Mouse (Mus musculus) MEL (cell line): ENCODE results near the gene Zfand3. TPM values are rescaled to one million over a fixed set of nuclear protein-coding genes. Genes with fewer than 3 reads are reported as not detected.

Experiments used
- DNase-seq: peaks from one replicate; pipeline ENCODE4 v3.0.0; 2011; ENCODE audit warnings: low read depth, low spot score
- H3K27ac ChIP-seq: 2 replicates; pipeline ENCODE4 v1.5.1; 2012; ENCODE audit warnings: low read depth, mild to moderate bottlenecking, control low read depth, low read length, moderate library complexity; ENCODE audit not compliant: control insufficient read depth
- H3K27me3 ChIP-seq, 2 experiments: fragments of 150-350 bp in 1 of 2; sonication (generic) in 1 of 2; 2 replicates each; pipeline ENCODE4 v1.6.1; 2012; ENCODE audit warnings: low read length in 2 of 2, mild to moderate bottlenecking in 2 of 2, improper control_type of control experiment in 1 of 2, moderate library complexity in 1 of 2; ENCODE audit not compliant: insufficient read depth in 2 of 2, control insufficient read depth in 1 of 2
- H3K36me3 ChIP-seq, 2 experiments: 2 replicates each; pipeline ENCODE4 v1.6.1; 2012 to 2014; ENCODE audit warnings: low read length in 2 of 2, improper control_type of control experiment in 1 of 2, inconsistent platforms in 1 of 2, mild to moderate bottlenecking in 1 of 2; ENCODE audit not compliant: insufficient read depth in 2 of 2, control insufficient read depth in 1 of 2
- H3K4me1 ChIP-seq, 2 experiments: fragments of 150-350 bp in 1 of 2; sonication (generic) in 1 of 2; 2 replicates each; pipeline ENCODE4 v1.6.1; 2012; ENCODE audit warnings: low read length in 2 of 2, improper control_type of control experiment in 1 of 2, mild to moderate bottlenecking in 1 of 2; ENCODE audit not compliant: insufficient read depth in 2 of 2, control insufficient read depth in 1 of 2
- H3K4me3 ChIP-seq, 2 experiments: fragments of 150-350 bp in 1 of 2; sonication (generic) in 1 of 2; 2 replicates each; pipeline ENCODE4 v1.5.1; 2012; ENCODE audit warnings: low read depth in 2 of 2, low read length in 2 of 2, mild to moderate bottlenecking in 2 of 2, moderate library complexity in 2 of 2, control low read depth in 1 of 2, improper control_type of control experiment in 1 of 2; ENCODE audit not compliant: control insufficient read depth in 1 of 2, insufficient read depth in 1 of 2
- H3K79me2 ChIP-seq: 2 replicates; pipeline ENCODE4 v1.6.1; 2012; ENCODE audit warnings: mild to moderate bottlenecking, low read length, moderate library complexity; ENCODE audit not compliant: control insufficient read depth, poor library complexity, insufficient read depth
- H3K9ac ChIP-seq: 2 replicates; pipeline ENCODE4 v1.6.1; 2012; ENCODE audit warnings: low read depth, mild to moderate bottlenecking, control low read depth, low read length, moderate library complexity; ENCODE audit not compliant: control insufficient read depth, poor library complexity, severe bottlenecking
- H3K9me3 ChIP-seq: fragments of 150-350 bp; sonication (generic); replicated peaks from 2 replicates; pipeline ENCODE4 v1.6.1; 2012; ENCODE audit warnings: mild to moderate bottlenecking, low read length, improper control_type of control experiment, moderate library complexity; ENCODE audit not compliant: insufficient read depth
- BHLHE40 ChIP-seq: IDR thresholded peaks from 2 replicates; pipeline ENCODE4 v1.6.1; 2012; ENCODE audit warnings: low read depth, mild to moderate bottlenecking, inconsistent platforms, low read length, improper control_type of control experiment, borderline replicate concordance
- E2F4 ChIP-seq: IDR thresholded peaks from 2 replicates; pipeline ENCODE4 v1.6.1; 2011; ENCODE audit warnings: low read depth, low read length, improper control_type of control experiment, borderline replicate concordance
- ETS1 ChIP-seq: IDR thresholded peaks from 2 replicates; pipeline ENCODE4 v1.6.1; 2012; ENCODE audit warnings: low read depth, mild to moderate bottlenecking, inconsistent platforms, low read length, improper control_type of control experiment, moderate library complexity
- GABPA ChIP-seq: IDR thresholded peaks from 2 replicates; pipeline ENCODE4 v1.6.1; 2012; ENCODE audit warnings: low read depth, mild to moderate bottlenecking, inconsistent platforms, low read length, improper control_type of control experiment, moderate library complexity
- GATA1 ChIP-seq: IDR thresholded peaks from 2 replicates; pipeline ENCODE4 v1.6.1; 2011; ENCODE audit warnings: low read depth, low read length, improper control_type of control experiment
- HCFC1 ChIP-seq: IDR thresholded peaks from 2 replicates; pipeline ENCODE4 v1.6.1; 2012; ENCODE audit warnings: low read depth, mild to moderate bottlenecking, inconsistent platforms, low read length, improper control_type of control experiment, moderate library complexity
- MAFK ChIP-seq: IDR thresholded peaks from 2 replicates; pipeline ENCODE4 v1.6.1; 2011; ENCODE audit warnings: low read depth, mild to moderate bottlenecking, low read length, improper control_type of control experiment, borderline replicate concordance
- MAZ ChIP-seq: IDR thresholded peaks from 2 replicates; pipeline ENCODE4 v1.6.1; 2012; ENCODE audit warnings: low read depth, mild to moderate bottlenecking, inconsistent platforms, low read length, improper control_type of control experiment
- MYC ChIP-seq: IDR thresholded peaks from 2 replicates; pipeline ENCODE4 v1.6.1; 2011; ENCODE audit warnings: low read depth, mild to moderate bottlenecking, low read length, improper control_type of control experiment, moderate library complexity
- NELFE ChIP-seq: IDR thresholded peaks from 2 replicates; pipeline ENCODE4 v1.6.1; 2011; ENCODE audit warnings: low read depth, low read length, improper control_type of control experiment
- NRF1 ChIP-seq: IDR thresholded peaks from 2 replicates; pipeline ENCODE4 v1.6.1; 2014; ENCODE audit warnings: low read depth, mild to moderate bottlenecking, inconsistent platforms, low read length, improper control_type of control experiment, moderate library complexity; ENCODE audit not compliant: poor library complexity, insufficient read depth, severe bottlenecking
- SIN3A ChIP-seq: IDR thresholded peaks from 2 replicates; pipeline ENCODE4 v1.6.1; 2012; ENCODE audit warnings: low read length, improper control_type of control experiment, inconsistent platforms
- SMC3 ChIP-seq: IDR thresholded peaks from 2 replicates; pipeline ENCODE4 v1.6.1; 2011; ENCODE audit warnings: low read depth, low read length, improper control_type of control experiment
- TAL1 ChIP-seq: IDR thresholded peaks from 2 replicates; pipeline ENCODE4 v1.6.1; 2012; ENCODE audit warnings: mild to moderate bottlenecking, inconsistent platforms, low read length, moderate library complexity, mixed read lengths
- TCF12 ChIP-seq: IDR thresholded peaks from 2 replicates; pipeline ENCODE4 v1.6.1; 2014; ENCODE audit warnings: low read depth, mild to moderate bottlenecking, inconsistent platforms, low read length, improper control_type of control experiment, moderate library complexity
- USF1 ChIP-seq: IDR thresholded peaks from 2 replicates; pipeline ENCODE4 v1.6.1; 2014; ENCODE audit warnings: low read depth, mild to moderate bottlenecking, inconsistent platforms, low read length, improper control_type of control experiment, moderate library complexity
- ZMIZ1 ChIP-seq: IDR thresholded peaks from 2 replicates; pipeline ENCODE4 v1.6.1; 2012; ENCODE audit warnings: low read depth, mild to moderate bottlenecking, inconsistent platforms, low read length, improper control_type of control experiment, moderate library complexity
- polyA plus RNA-seq, 2 experiments: library from polyadenylated mRNA; stranded (reverse) in 1 of 2; unstranded in 1 of 2; fragments of >175 nt in 1 of 2; fragments of >200 nt in 1 of 2; gene quantifications; 2 replicates each; pipeline versions ENCODE4 v1.2.1 to v1.2.4; 2012; ENCODE audit warnings: low replicate concordance in 2 of 2, low read depth in 1 of 2; ENCODE audit not compliant: insufficient read length in 2 of 2, insufficient read depth in 1 of 2, missing spikeins in 1 of 2
- total RNA-seq: library from RNA; depleted of rRNA; stranded (reverse); fragments of 300-350 nt; gene quantifications from 2 replicates; pipeline ENCODE4 v1.2.3, GENCODE M21; 2012

The Zfand3 gene
- total and polyA plus RNA-seq, 3 experiments, result 28.3 to 48.8 TPM; not detected in 1

GRCm38 (mm10) chr17:30063849-30064248 lies 59.3 kb downstream of the Zfand3 start:
- no peak overlapping the region for H3K4me3 ChIP-seq

GRCm38 (mm10) chr17:30064746-30065145 lies 60.2 kb downstream of the Zfand3 start:
- no peaks in the 10 kb centered on the region for H3K79me2 ChIP-seq
- peaks cover 4 to 23% of the 10 kb centered on the region in 2 experiments; a peak in 3 of 4 replicates for H3K36me3 ChIP-seq
- DNase-seq, result no peak
- no peaks in the 10 kb centered on the region for H3K27me3 ChIP-seq
- TF ChIP-seq SMC3, result no peak
- no peak for TF ChIP-seq HCFC1
- no peak for TF ChIP-seq MAFK
- TF ChIP-seq NRF1, result no peak
- no peak for TF ChIP-seq SIN3A
- TF ChIP-seq GATA1, result no peak
- no peak for TF ChIP-seq BHLHE40
- no peak for TF ChIP-seq ETS1
- TF ChIP-seq MYC, result no peak
- peaks cover 2 to 9% of the 10 kb centered on the region in 2 experiments for H3K4me1 ChIP-seq
- no peak overlapping the region for H3K9ac ChIP-seq
- no peaks in the 10 kb centered on the region for H3K9me3 ChIP-seq
- no peak overlapping the region for H3K27ac ChIP-seq
- H3K4me3 ChIP-seq, result no peak overlapping the region

More at GRCm38 (mm10) chr17:30063849-30064248, 59.3 kb downstream of the Zfand3 start:
- no peak overlapping the region for H3K9ac ChIP-seq
- peaks cover 2 to 9% of the 10 kb centered on the region in 2 experiments for H3K4me1 ChIP-seq
- no peak overlapping the region for H3K27ac ChIP-seq
- DNase-seq, result peak; percentile 30
- peaks cover 2 to 23% of the 10 kb centered on the region in 2 experiments; a peak in 3 of 4 replicates for H3K36me3 ChIP-seq
- no peaks in the 10 kb centered on the region for H3K27me3 ChIP-seq
- peaks cover 2% of the 10 kb centered on the region; the same call in 1 of the 2 replicates for H3K79me2 ChIP-seq
- TF ChIP-seq USF1, result peak; percentile 42; the same call in 1 of the 2 replicates
- no peak for TF ChIP-seq MAFK
- no peaks in the 10 kb centered on the region for H3K9me3 ChIP-seq

GRCm38 (mm10) chr17:30069776-30070175 lies 65.2 kb downstream of the Zfand3 start:
- no peak overlapping the region for H3K9ac ChIP-seq
- H3K9me3 ChIP-seq, result no peaks in the 10 kb centered on the region
- peaks cover 2 to 10% of the 10 kb centered on the region in 2 experiments; a peak in 3 of 4 replicates for H3K36me3 ChIP-seq
- no peak overlapping the region for H3K27ac ChIP-seq
- DNase-seq, result no peak
- no peak overlapping the region for H3K4me3 ChIP-seq
- H3K27me3 ChIP-seq, result no peaks in the 10 kb centered on the region
- no peaks in the 10 kb centered on the region for H3K79me2 ChIP-seq
- H3K4me1 ChIP-seq, result no peaks in the 10 kb centered on the region; a peak in 1 of 4 replicates
- TF ChIP-seq GABPA, result no peak
- TF ChIP-seq GATA1, result no peak
- no peak for TF ChIP-seq SMC3
- TF ChIP-seq TAL1, result no peak
- TF ChIP-seq NELFE, result no peak
- no peak for TF ChIP-seq TCF12
- TF ChIP-seq MAZ, result no peak
- no peak for TF ChIP-seq E2F4
- TF ChIP-seq ZMIZ1, result no peak
